Mouse (Mus musculus): Measurements from ENCODE around the gene Hjurp. TPM values are rescaled to one million over a fixed set of nuclear protein-coding genes. Genes with fewer than 3 reads are reported as not detected.

The Hjurp gene
- total RNA-seq, 1 experiment from 2014 or later = 80.5 TPM

- no peak for ATAC-seq (ENCODE audit: extremely low read depth, insufficient number of reproducible peaks, low FRiP score, poor library complexity, severe bottlenecking)
Measured at GRCm38 (mm10) chr1:88217144-88217543, 60.3 kb downstream of the Hjurp start.

DNA sequence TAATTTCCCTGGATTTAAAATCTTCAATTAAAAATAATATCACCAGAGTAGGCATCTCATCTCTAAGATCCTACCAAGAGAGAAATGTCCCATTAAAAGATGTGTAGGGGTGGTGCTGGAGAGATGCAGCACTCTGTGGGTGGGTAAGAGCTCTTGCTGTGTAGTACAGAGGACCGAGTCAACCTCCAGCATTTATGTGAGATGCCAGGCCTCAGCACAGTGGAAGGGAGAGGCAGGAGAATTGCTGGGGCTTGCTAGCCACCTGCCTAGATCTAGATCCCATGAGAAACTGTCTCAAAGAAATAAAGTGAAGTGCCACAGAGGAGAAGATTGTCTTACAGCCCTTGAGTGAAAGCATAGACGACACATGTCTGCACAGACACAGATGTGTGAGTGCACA, 60.9 kb downstream of the Hjurp start:
- ATAC-seq (ENCODE audit: extremely low read depth, insufficient number of reproducible peaks, low FRiP score, poor library complexity, severe bottlenecking) = no peak

- ATAC-seq (ENCODE audit: extremely low read depth, insufficient number of reproducible peaks, low FRiP score, poor library complexity, severe bottlenecking) = no peak
Measured at GRCm38 (mm10) chr1:88215466-88216380, 61.7 kb downstream of the Hjurp start.

GRCm38 (mm10) chr1:88214462-88214952, 62.9 kb downstream of the Hjurp start:
- no peak for ATAC-seq (ENCODE audit: extremely low read depth, insufficient number of reproducible peaks, low FRiP score, poor library complexity, severe bottlenecking)

GRCm38 (mm10) chr1:88213766-88214461, 63.5 kb downstream of the Hjurp start:
- peak; percentile 1; the same call in 1 of the 2 replicates for ATAC-seq (ENCODE audit: extremely low read depth, insufficient number of reproducible peaks, low FRiP score, poor library complexity, severe bottlenecking)

- ATAC-seq (ENCODE audit: extremely low read depth, insufficient number of reproducible peaks, low FRiP score, poor library complexity, severe bottlenecking) = no peak
Measured at GRCm38 (mm10) chr1:88213061-88213460, 64.4 kb downstream of the Hjurp start.

Other genes with a start within 250 kb of the Hjurp start
- not detected in 2 replicates for gene Ugt1a10, start 222.2 kb downstream of the Hjurp start, total RNA-seq (2017)
- not detected in 2 replicates for gene Ugt1a9, start 206.8 kb downstream of the Hjurp start, total RNA-seq (2017)
- gene Ugt1a8, start 189.8 kb downstream of the Hjurp start, total RNA-seq (2017) = not detected in 2 replicates
- gene Ugt1a7c, start 182.6 kb downstream of the Hjurp start, total RNA-seq (2017) = 123 TPM in 2 replicates
- gene Ugt1a6b, start 174.4 kb downstream of the Hjurp start, total RNA-seq (2017) = 8.6 and 9.6 TPM in 2 replicates
- 14.0 and 14.7 TPM in 2 replicates for gene Ugt1a6a, start 142.8 kb downstream of the Hjurp start, total RNA-seq (2017)
- 2.8 TPM in 2 replicates for gene Ugt1a5, start 111.6 kb downstream of the Hjurp start, total RNA-seq (2017)
- 1.0 and 1.1 TPM in 2 replicates for gene Ugt1a2, start 77.0 kb downstream of the Hjurp start, total RNA-seq (2017)
- gene Dnajb3, start 71.9 kb downstream of the Hjurp start, total RNA-seq (2017) = not detected in 2 replicates
- 1.1 and 3.5 TPM in 2 replicates for gene Ugt1a1, start 65.7 kb downstream of the Hjurp start, total RNA-seq (2017)
- gene Mroh2a, start 50.6 kb downstream of the Hjurp start, total RNA-seq (2017) = 0.35 and 0.49 TPM in 2 replicates
- not detected in 2 replicates for gene Trpm8, start within 50 bp of the Hjurp start, total RNA-seq (2017)
- not detected in 2 replicates for gene Spp2, start 129.3 kb upstream of the Hjurp start, total RNA-seq (2017)
- 0.25 TPM in 1 of 2 replicates, not detected in the other for gene Glrp1, start 232.4 kb upstream of the Hjurp start, total RNA-seq (2017)

Data from neutrophil, adult 5-6 weeks (primary cell).